Mouse (Mus musculus): Measurements from ENCODE around the gene Podn.
A peak's percentile ranks its signal among the peaks of the same experiment; 100 is the strongest.

The Podn gene

DNA sequence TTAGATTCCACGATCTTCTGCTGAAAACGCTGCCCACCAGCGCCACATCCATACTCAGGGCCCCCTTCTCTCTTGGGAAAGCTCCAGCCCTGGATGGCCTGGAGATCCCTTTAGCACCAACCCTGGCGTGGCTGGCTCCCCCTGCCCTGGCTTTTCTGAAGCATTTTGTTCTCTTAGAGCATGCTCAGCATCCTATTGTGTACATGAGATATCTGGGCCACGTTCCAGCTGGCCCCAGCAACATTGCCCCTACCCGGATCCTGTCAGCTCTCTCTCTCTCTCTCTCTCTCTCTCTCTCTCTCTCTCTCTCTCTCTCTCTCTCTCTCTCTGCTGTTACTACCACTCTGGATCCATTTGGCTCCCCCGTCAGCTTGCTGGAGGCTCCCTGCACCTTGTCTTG is 90.9 kb downstream of the Podn start:
- DNase-seq (ENCODE audit: low spot score): no peak

DNA sequence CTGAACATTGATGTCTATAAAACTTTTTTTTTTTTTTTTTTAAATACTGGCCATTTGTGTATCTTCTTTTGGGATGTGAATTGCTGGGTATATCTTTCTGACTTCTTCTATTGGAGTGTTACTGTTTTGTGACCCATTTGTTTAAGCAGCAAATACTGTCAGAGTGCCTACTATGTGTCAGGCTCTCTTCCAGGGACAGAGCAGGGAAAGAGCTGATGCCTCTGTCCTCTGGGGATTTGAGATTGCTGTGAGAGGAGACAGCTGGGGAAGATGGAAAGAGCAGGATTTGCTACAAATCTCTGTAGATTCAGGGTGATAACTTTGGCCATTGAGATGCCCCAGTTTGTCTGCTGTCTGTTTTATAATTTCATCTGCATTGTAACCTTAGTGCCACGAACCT is 96.9 kb downstream of the Podn start:
- no peak for DNase-seq (ENCODE audit: low spot score)

DNA sequence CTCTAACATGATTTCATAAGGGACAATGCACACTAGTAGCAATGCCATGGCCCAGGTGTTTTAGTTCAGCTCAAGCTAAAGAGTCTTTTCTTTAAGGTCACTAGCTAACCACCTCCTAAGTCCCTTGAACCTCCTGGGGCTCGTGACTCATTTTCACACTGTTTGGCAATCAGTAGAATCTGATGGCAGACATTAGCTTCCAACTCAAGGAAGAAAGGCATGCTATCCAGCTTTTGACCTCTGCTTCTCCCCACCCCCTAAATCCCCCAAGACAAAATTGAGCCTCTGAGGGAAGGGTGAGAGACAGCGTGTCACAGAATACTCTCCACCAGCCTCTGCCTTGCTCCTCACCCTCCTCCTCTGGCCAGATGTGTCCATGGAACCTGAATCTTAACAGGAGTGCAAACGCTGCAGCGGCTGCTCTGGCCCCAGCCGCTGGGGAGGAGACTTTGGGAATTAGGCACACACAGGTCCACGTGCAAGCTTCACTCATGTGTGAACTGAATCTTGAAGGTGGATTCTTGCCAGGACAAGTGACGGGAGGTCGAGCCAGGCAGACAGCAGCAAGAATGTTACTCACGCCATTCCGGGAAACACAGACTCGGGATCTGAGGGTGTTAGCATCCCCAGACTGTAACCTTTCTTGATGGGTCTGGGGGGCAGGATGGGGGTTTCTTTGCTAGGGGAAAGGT is 97.5 kb downstream of the Podn start:
- peak; percentile 22 for DNase-seq (ENCODE audit: low spot score)

DNA sequence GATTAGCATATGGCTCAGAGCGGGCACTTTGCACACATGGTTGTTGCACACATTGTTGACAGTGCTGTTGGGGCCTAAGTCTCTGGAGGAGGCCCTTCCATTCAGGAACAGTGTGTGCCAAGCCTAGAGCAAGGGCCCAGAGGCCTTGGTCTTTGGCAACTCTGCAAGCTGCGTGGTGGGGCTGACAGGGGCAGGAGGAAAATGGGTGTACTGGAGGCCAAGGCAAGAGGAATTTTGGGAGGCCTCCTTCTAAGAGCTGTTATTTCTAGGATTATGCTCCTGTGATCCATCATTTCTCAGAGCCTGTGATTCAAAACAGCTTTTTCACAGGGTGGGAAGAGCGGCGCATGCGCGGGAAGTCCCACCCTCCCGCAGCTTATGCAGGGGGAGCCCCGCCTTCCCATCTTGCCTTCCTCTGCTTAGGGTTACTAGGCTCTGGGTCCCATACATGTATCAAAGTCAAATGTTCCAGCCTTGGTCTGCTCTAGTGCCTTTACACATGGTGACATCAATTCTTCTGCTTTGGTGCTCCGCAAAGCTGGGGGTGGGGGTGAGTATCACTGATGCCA is 99.7 kb downstream of the Podn start:
- DNase-seq (ENCODE audit: low spot score): no peak

DNA sequence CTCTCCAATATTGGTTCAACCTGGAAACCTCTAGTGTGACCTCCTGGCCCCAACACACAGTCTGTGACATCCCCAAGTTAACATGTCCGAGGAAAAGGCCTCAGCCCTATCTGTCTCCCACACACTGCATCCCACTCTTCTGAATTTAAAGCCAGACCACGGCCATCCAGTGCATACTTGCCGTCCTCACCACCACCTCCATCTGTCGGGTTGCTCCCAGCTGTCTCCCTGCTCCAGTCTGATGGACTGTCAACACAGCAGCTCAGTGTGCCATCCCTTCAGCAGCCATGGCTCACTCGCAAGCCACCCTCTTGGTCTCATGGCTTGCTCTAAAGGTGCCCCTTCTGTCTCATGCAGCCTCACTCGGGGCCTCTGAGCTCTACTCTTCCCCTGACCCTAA is 100.5 kb downstream of the Podn start:
- no peak for DNase-seq (ENCODE audit: low spot score)

DNA sequence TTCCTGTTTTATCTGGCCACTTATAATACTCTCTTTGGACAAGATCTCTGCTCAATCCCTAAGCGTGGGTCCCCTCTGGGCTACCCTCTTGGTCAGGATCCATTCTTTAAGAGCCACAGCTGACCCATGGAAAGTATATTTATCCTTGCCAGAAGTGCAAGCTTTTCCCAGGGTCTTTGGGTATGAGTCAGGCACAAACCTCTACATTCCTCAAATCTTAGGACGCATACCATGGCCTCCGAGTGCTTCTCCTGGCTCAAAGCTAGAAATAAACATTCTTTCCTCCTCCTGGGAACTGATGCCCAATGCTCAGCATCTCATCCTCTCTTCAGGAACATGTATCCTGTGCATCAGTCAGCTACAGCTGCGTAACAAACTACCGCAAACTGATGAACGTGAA is 101.2 kb downstream of the Podn start:
- no peak for DNase-seq (ENCODE audit: low spot score)

DNA sequence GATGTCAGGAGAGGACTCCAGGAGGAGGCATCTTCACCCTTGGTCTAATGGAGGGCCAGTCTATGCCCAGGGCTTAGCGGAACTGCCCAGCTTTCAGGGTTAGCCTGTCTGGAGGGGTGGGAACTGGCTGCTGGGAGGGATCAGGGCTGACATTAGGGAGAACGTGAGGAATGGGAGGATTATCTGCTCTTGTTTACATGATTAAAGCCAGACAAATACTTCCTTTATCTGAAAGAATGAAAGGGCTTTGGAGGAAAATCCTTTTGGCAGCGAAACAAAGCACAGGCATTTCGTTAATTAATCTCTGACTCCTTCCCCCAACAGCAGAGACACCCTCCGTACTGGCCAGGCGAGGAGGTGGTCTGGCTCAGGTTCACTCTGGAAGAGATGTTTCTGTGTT is 104.4 kb downstream of the Podn start:
- DNase-seq (ENCODE audit: low spot score): no peak

DNA sequence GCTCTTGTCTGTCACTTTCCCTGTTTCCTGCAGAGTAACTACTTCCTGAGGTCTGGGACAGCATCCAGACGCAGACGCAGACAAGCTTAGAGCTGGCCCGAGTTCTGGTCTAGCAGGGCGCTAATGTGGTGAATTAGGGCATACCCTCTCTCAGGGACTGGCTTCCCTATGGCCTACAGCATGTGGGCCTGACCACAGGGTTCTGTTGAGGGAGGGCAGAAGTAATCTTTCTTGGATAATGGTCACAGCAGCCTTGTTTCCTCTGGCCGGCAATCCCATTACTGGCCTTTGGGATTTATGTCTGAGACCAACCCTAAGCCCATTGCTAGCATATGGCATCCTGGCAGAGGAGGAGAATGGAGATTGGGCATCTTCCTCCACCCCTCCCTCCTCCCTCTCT is 105.4 kb downstream of the Podn start:
- no peak for DNase-seq (ENCODE audit: low spot score)

DNA sequence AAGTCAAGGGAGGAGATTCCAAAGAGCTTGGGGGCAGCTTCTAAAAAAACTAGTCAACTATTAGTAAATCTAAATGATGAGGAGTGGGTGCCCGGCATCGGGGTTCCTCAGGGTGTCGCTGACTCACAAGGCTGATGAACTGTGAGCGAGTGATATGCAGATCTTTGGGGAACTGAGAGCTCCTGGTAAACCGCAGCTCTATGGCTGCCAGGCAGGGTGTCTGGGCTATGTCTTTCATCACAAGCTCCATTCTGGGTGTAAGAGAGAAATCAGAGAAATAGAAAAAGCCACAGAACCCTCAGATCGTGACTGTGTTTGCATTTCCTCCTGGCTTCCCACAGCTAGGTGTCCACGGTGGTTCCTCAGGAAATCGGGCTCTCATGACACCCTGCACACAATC is 107.3 kb downstream of the Podn start:
- DNase-seq (ENCODE audit: low spot score): no peak

DNA sequence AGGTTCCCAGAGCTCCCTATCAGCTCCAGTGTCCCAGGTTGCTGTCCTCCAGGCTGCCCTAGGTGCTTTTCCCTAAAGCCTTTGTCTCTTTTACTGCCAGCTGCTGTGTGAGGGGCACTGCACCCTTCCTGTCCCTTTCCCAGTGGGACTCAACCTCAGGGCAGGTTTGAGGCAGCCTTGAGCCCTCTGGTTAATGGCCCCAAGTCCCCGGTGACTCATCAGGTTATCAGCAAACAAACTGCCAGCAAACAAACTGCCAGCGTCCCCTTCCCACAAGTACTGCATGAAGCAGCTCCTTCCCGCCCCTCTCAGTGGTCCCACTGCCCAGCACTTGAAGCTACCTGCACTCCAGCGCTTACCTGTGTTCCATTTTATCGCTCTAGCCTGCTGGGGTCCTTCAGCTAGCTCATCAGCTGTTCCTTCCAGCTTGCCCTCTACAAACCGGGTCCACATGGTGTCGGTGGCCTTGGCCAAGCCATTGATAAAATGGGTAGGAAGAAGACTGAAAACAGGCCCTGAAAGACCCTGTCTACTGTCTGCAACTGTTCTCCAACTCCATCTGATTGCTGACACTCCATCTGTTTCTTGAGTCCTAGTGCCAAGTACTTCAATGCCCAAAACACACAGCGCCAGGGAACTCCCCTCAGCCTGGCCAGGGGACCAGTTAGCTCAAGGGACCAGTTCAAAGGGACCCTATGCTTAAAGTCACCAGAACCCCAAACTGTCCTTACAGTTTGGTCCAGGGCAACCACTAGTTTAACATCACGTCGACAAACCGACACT is 109.7 kb downstream of the Podn start:
- DNase-seq (ENCODE audit: low spot score): no peak

DNA sequence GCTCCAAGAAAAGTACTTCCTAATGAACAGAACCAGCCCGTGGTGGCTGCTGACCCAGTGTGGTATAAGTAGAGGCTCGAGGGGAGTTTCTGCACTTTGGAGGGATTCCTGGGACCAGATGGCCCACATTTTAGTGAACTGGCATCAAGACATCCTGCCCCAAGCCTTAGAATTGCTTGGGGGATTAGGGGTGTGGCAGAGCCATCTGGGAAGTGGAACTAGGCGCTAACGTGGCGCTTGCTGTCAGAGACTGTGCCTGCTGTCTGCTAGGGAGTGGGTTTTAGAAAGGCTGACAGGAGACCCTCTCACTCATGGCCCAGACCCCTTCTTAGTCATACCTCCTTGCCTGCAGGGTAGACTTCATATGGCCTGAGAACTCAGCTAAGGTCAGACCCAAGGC is 110.4 kb downstream of the Podn start:
- no peak for DNase-seq (ENCODE audit: low spot score)

DNA sequence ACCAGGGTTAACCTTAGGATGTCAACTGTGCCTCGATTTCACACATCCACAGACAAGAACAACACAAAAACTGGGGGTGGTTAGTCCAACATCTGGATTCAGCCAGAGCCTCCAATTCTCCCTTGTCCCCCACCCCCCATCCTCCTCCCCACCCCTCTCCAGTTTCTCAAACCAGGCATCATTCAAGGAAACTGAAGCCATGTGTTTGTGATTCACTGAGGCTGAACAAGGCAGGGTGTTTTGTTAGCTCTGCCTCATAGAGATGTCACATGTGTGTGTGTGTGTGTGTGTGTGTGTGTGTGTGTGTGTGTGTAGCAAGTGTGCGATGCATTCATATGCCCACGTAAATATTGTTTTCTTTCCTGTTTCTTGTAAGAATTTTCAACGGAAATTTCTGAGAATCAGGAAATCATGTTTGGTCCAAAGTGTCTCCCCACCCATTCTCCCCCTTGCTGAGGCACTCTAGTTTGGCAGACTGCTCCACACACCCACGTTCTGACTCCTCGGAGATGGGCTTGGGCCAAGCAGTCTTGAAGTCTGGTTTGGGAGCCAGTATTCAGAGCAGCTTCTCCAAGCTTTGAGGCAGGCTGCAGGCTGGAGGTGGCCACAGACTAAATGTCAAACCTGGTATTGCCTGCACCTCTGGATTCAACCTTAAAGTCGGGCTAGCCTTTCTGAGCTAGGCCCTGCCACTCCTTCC is 111.8 kb downstream of the Podn start:
- peak; percentile 64 for DNase-seq (ENCODE audit: low spot score)

DNA sequence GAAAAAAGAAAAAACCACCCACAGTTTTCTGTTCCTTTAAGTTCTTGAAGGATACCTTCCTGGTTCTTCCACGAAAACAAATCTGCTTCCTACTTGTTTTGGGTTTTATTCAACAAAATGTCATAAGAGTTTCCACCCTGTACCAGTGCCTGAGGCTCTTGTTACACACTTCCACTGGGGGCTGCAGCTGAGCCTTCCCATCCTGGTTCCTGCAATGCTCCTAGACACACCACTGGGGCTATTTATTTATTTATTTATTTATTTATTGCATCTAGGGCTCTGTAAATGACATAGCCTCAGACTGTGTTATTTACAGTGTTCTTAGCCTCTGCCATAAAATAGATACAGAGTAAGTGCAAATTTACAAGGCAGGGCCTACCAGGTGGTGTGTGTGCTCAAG is 112.5 kb downstream of the Podn start:
- no peak for DNase-seq (ENCODE audit: low spot score)

DNA sequence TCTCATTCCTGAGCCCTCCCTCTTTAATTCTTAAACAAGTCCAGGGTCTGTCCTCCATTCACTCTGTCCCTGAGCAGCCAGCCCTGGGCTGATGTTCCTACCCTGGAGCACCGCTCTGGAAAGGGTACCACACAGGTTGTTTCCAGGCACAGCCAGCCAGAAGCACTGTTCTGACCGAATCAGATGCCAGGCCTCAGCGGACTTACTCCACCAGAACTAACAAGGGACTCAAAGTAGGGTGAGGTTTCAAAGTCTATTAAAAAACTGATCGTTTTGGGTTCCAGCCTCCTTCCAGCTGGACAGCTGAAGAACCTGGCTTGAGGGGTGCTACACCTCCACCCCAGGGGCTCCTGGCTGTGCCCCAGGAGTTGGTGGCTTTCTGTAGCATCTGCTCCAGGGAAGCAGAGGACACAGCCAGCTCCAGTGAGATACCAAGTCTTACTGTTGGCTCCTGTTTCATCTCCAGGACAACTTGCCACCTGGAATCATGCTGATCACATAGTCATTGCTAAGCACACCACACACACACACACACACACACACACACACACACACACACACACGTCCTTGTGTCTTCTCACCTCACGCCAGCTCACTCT is 116.1 kb downstream of the Podn start:
- DNase-seq (ENCODE audit: low spot score): no peak

DNA sequence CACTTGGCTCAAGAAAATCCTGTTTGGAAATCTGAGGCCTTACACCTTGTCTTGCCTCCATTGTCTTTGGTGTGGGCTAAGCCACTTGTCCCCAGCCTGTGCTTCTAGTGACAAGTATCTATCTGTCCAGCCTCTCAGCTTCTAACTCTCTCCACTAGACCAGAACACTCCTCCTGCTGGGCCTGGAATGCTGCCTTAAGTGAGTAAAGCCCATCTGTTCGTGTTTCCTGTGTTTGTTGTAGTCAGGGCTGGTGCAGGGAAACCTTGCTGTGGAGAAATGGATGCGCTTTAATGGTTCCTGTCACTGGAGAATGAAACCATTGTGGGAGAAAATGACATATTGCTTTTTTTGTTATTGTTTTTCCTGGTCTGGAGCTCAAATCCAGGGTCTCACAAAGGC is 116.7 kb downstream of the Podn start:
- DNase-seq (ENCODE audit: low spot score): no peak

DNA sequence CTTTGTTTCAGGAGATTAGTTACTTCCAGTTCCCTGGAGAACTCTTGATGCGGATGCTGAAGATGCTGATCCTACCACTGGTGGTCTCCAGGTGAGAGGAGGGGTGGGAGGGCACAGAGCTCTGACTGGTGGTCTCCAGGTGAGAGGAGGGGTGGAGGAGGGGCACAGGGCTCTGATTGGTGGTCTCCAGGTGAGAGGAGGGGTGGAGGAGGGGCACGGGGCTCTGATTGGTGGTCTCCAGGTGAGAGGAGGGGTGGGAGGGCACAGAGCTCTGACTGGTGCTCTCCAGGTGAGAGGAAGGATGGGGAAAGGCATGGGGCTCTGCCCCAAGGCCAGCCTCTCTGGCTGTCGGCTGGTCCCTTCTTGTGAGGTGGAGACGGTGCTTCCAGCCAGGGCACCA is 118.7 kb downstream of the Podn start:
- no peak for DNase-seq (ENCODE audit: low spot score)

DNA sequence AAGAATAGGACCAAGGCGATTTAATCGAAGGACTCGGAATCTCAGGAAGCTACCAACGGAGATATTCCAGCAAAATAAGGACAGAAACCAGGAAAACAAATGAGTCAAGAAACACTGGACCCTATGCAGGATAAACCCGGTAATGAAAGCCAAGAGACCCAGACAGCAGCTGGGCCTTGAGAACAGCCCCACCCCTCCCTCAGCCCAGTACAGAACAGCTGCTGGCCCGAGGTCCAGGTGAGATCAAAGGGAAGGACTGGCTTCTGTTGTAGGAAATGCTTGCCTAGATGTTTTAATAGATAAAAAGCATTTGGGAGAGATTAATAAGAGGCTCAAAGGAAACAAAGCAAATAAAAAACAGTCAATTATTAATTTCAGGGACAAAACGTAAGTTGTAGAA is 121.2 kb downstream of the Podn start:
- no peak for DNase-seq (ENCODE audit: low spot score)

DNA sequence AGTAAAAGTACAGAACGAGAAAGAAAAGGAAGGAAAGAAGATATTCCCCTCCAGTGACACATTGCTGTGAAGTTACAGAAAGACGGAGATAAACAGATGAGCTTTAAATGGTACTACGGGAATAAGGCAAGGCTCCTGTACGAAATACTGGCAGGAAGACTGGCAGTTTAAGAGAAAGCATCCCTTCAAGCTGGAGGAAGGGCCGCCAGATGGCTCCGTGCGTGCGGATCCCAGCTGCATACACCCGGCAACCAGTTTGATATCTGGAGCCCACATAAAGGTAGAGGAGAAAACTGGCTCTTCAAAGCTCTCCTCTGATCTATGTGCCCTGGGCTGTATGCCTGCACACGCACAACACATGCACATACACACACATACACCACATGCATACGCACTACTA is 121.7 kb downstream of the Podn start:
- DNase-seq (ENCODE audit: low spot score): no peak

DNA sequence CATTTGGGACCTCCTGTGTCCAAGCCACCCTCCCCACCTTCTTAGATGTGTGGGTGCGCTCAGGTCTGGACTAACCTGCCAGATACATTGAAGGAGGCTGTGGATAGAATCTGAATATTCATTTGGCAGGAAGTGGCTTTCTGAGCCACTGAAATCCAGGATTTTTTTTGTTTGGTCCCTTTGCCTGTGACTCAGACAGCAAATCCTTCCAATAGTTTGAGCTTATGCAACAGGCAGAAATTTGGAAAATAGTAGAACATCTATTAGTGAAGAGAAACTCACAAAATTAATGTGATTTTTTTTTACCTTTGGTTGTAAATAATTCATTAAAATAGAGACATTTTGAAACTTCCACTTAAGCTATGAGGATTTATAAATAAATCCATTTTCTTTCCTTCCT is 125.1 kb downstream of the Podn start:
- DNase-seq (ENCODE audit: low spot score): no peak

DNA sequence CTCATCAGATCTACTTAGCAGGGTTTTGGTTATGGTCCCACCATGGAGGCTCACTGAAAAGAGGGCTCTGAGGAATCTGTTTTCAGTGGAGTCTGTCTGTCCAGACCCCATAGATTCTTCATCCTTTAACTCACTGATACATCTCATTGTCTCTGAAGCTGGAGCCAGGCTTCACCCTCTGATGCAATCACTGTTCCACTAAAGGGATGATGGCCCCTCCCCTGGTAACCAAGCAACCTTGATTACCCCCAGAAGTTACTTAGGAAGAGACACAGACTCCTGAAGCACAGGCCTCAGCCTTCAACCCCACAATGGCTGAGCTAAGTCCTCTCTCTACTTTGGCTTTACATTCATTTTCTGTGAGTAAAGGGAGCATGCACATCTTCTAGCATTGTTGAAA is 126.5 kb downstream of the Podn start:
- no peak for DNase-seq (ENCODE audit: low spot score)

DNA sequence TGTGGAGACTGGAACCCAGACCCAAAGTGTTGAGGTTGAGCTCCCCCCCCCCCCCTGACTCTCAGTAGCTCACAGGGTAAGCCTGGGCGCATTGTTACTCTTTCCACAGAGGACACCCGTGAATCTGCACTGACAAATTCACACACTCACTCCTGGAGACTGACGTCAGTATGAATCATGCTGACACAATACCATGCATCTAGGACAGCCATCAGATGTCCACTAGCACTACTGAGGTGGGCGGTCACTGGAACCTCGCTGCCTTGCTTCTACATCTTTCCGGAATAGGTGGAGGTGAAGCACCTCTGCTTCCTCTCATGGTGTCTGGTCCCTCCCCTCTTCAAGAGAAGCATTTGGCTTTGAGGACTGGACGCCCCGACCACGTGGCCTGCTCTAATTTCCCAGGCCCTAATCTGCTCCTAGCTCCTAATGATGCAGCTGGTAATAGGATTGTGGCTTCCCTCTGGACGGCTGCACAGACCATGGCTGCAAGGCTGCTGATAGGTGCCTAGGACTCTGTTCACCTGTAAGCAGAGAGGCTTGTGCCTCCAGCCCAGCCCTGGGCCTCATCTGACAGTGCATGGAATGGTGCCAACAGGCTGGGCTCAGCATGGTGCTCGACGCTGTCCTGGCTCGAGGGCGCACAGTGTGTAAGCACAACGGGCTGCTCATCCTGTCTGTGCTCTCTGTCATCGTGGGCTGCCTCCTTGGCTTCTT is 128.1 kb downstream of the Podn start, which contains the start of gene Slc1a7:
Gene Slc1a7, plus strand, starts transcription at position 367 of the 717 bp plus-strand sequence.
- DNase-seq (ENCODE audit: low spot score): no peak

All from ovary, adult 18-20 months (tissue).